Mouse (Mus musculus) forebrain, postnatal 0 days (tissue): Measurements from ENCODE around the gene Sbds. TPM values are rescaled to one million over a fixed set of nuclear protein-coding genes. Genes with fewer than 3 reads are reported as not detected.
A peak's percentile ranks its signal among the peaks of the same experiment; 100 is the strongest.

Experiments
- ATAC-seq: fragments of 200-750 bp; cut with Nextera tagmentation; 2 replicates; pipeline ENCODE4 v1.8.0; 2017; ENCODE audit warnings: mild to moderate bottlenecking, moderate library complexity
- DNase-seq: peaks from one replicate; pipeline ENCODE4 v3.0.0-alpha.2; 2015
- H3K27ac ChIP-seq: fragments of 300-500 bp; sonication (generic); 2 replicates; pipeline ENCODE4 v1.5.1; 2014; ENCODE audit warnings: low read depth, mild to moderate bottlenecking, antibody characterized with exemption, low read length, moderate library complexity, mixed read lengths
- H3K27me3 ChIP-seq: fragments of 300-500 bp; sonication (generic); 2 replicates; pipeline ENCODE4 v1.6.1; 2014; ENCODE audit warnings: mild to moderate bottlenecking, low read length, mixed read lengths; ENCODE audit not compliant: insufficient read depth
- H3K36me3 ChIP-seq: fragments of 300-500 bp; sonication (generic); 2 replicates; pipeline ENCODE4 v1.6.1; 2014; ENCODE audit warnings: mild to moderate bottlenecking, moderate library complexity; ENCODE audit not compliant: insufficient read depth
- H3K4me1 ChIP-seq: fragments of 300-500 bp; sonication (generic); 2 replicates; pipeline ENCODE4 v1.6.1; 2014; ENCODE audit warnings: antibody characterized with exemption; ENCODE audit not compliant: insufficient read depth
- H3K4me2 ChIP-seq: fragments of 300-500 bp; sonication (generic); 2 replicates; pipeline ENCODE4 v1.6.1; 2014; ENCODE audit warnings: low read depth, mild to moderate bottlenecking, moderate library complexity
- H3K4me3 ChIP-seq: fragments of 300-500 bp; sonication (generic); 2 replicates; pipeline ENCODE4 v1.5.1; 2014; ENCODE audit warnings: low read depth, low read length, mixed read lengths
- H3K9ac ChIP-seq: fragments of 300-500 bp; sonication (generic); 2 replicates; pipeline ENCODE4 v1.6.1; 2014; ENCODE audit warnings: mild to moderate bottlenecking
- H3K9me3 ChIP-seq: fragments of 300-500 bp; sonication (generic); 2 replicates; pipeline ENCODE4 v1.6.1; 2016; ENCODE audit warnings: low read length
- CTCF ChIP-seq: sonication (generic); IDR thresholded peaks from 2 replicates; pipeline ENCODE4 v1.5.1; 2016; ENCODE audit warnings: antibody characterized with exemption, control low read depth, low read depth
- WGBS: fragments of 180-500 bp; shearing (Covaris S2); extraction: QIAGEN DNeasy Blood & Tissue Kit; methylation state at CpG from one replicate; pipeline ENCODE4 v1.1.7; 2014; 5-methylcytosine and 5-hydroxymethylcytosine counted together
- polyA plus RNA-seq: library from polyadenylated mRNA; unstranded; fragments of >200 nt; fragmentation: Nextera tagmentation; extraction: Ambion mirVana; gene quantifications from 2 replicates; pipeline ENCODE4 v1.2.1, GENCODE M21; 2015
- total RNA-seq: library from RNA; depleted of rRNA; stranded (reverse); fragments of >200 nt; gene quantifications from 2 replicates; pipeline ENCODE4 v1.2.3, GENCODE M21; 2014

The Sbds gene
- total and polyA plus RNA-seq, 2 experiments from 2014 or later: 27.8 to 45.2 TPM

DNA sequence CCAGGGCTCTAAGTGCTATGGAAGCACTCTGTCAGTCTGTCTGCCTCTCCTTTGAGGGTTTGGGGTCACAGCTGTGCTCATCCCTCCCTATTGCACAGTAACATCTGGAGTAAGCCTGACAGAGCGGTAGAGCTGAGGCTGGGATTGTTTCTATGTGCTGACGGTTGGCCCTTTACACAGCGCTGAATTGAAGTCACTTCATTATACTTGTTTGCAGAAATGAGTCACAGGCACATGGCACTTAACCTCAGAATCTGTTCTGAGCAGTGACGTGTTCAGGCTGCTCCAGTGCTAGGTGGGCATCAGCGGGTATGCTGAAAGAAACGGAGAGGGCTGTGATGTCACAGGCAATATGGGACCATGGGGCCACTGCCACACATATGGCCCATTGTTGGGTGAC lies 17.7 kb upstream of the Sbds start:
- Histone ChIP-seq H3K27ac (no peak overlapping the region), H3K27me3 (no peaks in the 10 kb centered on the region), H3K36me3 (peaks cover 47% of the 10 kb centered on the region), H3K4me2 (no peak overlapping the region), H3K9ac (no peak overlapping the region), H3K9me3 (no peaks in the 10 kb centered on the region), H3K4me3 (no peak overlapping the region), H3K4me1 (no peaks in the 10 kb centered on the region)
- no peak for TF ChIP-seq CTCF
- no peak for ATAC-seq
- 91% methylated on average over 6 of the region's 6 CpGs for WGBS
- no peak for DNase-seq

DNA sequence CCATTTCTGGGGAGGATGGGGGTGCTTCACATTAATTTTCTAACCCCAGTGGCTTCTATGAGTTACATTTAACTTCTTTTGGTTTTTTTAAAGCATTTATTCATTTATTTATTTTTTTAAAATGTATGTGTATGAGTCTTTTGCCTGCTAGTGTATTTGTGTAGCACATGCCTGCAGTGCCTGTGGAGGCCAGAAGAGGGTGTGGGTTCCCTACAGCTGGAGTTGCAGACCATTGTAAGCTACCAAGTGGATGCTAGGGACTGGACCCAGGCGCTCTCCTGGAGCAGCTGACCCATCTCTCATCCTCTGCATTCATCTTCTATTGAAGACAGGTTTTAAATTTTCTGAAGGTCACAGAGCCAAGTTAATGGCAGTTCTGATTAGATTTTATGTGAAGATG lies 17.0 kb upstream of the Sbds start:
- ATAC-seq: no peak
- DNase-seq: no peak
- H3K36me3 ChIP-seq: peaks cover 51% of the 10 kb centered on the region

DNA sequence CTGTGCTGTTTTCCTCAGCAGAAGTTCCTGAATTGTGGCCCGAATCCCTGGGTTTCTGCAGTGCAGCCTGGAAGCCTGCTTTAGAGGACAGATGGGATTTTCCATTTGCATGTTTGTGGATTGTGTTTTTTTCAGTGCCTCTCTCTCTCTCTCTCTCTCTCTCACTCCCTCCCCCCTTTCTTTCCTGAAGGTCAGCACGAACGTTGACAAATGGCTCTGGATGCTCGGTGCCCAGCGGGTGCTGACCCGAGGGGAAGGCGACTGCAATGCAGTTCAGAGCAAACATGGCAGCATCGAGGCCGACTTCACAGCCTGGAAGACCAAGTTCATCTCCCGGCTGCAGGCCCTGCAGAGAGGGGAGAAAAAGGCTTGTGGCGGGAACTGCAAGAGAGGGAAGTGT lies 13.6 kb upstream of the Sbds start:
- no peaks in the 10 kb centered on the region for H3K27me3 ChIP-seq
- no peak overlapping the region for H3K9ac ChIP-seq
- no peak for TF ChIP-seq CTCF
- H3K4me2 ChIP-seq: no peak overlapping the region
- no peaks in the 10 kb centered on the region for H3K9me3 ChIP-seq
- H3K4me1 ChIP-seq: no peaks in the 10 kb centered on the region
- H3K27ac ChIP-seq: peak overlapping the region; percentile 35; the same call in 1 of the 2 replicates
- ATAC-seq (no peak), DNase-seq (peak; percentile 39)
- H3K4me3 ChIP-seq: no peak overlapping the region
- WGBS: 87% methylated on average over 11 of the region's 11 CpGs
- peaks cover 41% of the 10 kb centered on the region for H3K36me3 ChIP-seq

More for the DNA sequence above, 17.0 kb upstream of the Sbds start:
- Histone ChIP-seq H3K4me3 (no peak overlapping the region), H3K27ac (no peak overlapping the region), H3K27me3 (no peaks in the 10 kb centered on the region), H3K4me1 (no peaks in the 10 kb centered on the region), H3K4me2 (no peak overlapping the region), H3K9me3 (no peaks in the 10 kb centered on the region), H3K9ac (no peak overlapping the region)
- peak; percentile 46 for TF ChIP-seq CTCF
- 92% methylated on average over 1 of the region's 1 CpGs for whole genome bisulfite sequencing

DNA sequence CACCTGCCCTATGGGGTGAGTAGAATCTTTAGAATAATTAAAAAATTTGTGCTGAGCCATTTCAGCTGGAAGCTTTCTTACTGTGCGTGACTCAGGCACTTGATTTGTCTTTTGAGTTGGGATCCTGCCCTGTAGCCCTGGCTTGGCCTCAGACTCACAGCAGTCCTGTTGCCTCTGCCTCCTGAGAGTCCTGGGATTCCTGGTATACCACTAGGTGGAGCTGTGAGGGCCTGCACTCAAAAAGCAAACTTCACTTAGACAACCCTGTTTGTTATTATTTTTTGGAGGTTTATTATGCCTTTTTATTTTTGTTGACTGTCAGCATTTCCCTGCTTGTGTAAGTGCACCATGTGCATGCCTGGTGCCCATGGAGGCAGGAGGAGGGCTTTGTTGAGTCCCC lies 12.0 kb upstream of the Sbds start:
- TF ChIP-seq CTCF: peak; percentile 64
- no peak overlapping the region for H3K27ac ChIP-seq
- H3K27me3 ChIP-seq: no peaks in the 10 kb centered on the region
- peaks cover 40% of the 10 kb centered on the region for H3K36me3 ChIP-seq
- ATAC-seq: no peak
- no peak for DNase-seq
- WGBS: 90% methylated on average over 1 of the region's 1 CpGs
- H3K4me1 ChIP-seq: no peaks in the 10 kb centered on the region
- no peaks in the 10 kb centered on the region for H3K9me3 ChIP-seq
- no peak overlapping the region for H3K4me3 ChIP-seq
- H3K4me2 ChIP-seq: no peak overlapping the region
- H3K9ac ChIP-seq: no peak overlapping the region

DNA sequence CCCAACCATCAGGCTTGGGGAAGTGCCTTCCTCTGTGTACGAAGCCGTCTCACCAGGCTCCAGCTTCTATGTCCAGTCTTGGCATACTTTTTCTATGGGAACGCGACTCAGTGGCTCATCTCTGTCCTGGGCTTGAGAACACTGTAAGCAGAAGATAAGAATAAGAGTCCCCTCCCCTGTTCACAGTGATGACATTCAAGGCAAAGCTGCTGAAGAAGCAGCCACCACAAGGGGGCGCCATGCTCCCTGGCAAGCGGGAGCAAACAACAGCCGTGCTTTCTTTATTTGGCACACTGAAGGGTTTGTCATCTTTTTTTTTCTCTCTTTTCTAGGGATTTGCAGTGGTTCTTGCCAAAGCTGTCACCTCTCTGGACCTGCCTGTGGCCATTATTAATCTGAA lies 11.3 kb upstream of the Sbds start:
- DNase-seq: peak; percentile 56

DNA sequence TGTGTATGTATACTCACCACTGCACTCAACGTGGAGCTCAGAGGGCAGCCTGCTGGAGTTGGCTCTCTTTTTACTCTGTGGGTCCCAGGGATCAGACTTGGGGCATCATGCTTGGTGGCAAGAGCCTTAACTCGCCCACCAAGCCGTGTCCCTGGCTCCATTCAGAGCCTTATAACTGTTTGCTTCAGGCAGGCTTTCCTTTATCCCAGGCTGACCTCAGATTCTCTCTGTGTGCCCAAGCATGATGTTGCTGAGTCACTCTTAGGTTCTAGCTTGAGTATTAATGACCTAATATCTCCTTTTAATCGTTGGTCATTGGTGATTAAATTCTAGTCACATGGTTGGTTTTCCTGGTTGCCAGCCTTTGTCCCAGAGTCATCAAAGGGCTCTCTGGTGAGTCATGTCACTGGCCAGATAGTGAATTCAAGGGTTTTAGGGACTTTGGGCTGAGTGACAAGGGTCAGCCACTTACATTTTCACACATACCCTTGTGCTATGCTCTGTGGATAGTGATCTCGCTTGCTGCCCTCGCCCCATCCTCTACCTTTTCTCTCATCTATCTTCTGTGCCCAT lies 9.2 kb upstream of the Sbds start:
- Histone ChIP-seq H3K9ac (no peak overlapping the region), H3K4me3 (no peak overlapping the region), H3K36me3 (peaks cover 34% of the 10 kb centered on the region), H3K4me1 (no peaks in the 10 kb centered on the region), H3K9me3 (no peaks in the 10 kb centered on the region), H3K27me3 (no peaks in the 10 kb centered on the region), H3K4me2 (no peak overlapping the region), H3K27ac (no peak overlapping the region)
- WGBS: 96% methylated on average over 6 of the region's 6 CpGs
- no peak for ATAC-seq
- no peak for TF ChIP-seq CTCF
- DNase-seq: no peak

More for the DNA sequence above, 11.3 kb upstream of the Sbds start:
- Histone ChIP-seq H3K9me3 (no peaks in the 10 kb centered on the region), H3K4me2 (no peak overlapping the region), H3K4me1 (no peaks in the 10 kb centered on the region), H3K4me3 (no peak overlapping the region), H3K36me3 (peaks cover 40% of the 10 kb centered on the region), H3K9ac (no peak overlapping the region), H3K27me3 (no peaks in the 10 kb centered on the region), H3K27ac (no peak overlapping the region)
- TF ChIP-seq CTCF: peak; percentile 71
- WGBS: 82% methylated on average over 7 of the region's 7 CpGs
- no peak for ATAC-seq

DNA sequence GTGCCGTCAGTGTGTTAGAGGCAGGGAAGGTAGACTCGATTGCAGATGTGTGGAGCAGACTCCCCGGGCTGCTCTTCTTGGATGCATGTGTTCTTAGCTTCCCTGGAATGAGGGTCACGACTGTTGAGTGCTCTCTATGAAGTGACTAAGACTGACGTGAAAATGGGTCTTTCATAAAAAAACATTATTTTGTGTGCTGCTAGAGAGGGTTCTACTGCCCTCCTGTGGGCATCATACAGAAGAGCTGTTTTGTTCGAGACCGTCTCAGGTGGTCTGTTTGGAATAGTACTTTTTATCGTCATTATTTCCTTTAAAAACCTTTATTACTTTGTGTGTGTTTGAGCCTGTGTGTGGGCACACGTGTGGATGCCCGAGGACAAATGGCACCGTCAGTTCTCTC lies 8.1 kb upstream of the Sbds start:
- Histone ChIP-seq H3K4me2 (no peak overlapping the region), H3K9ac (no peak overlapping the region), H3K27ac (no peak overlapping the region), H3K9me3 (no peaks in the 10 kb centered on the region), H3K4me3 (no peak overlapping the region), H3K27me3 (no peaks in the 10 kb centered on the region), H3K36me3 (peaks cover 26% of the 10 kb centered on the region), H3K4me1 (no peaks in the 10 kb centered on the region)
- peak; percentile 61 for TF ChIP-seq CTCF
- ATAC-seq (no peak), DNase-seq (peak; percentile 46)
- WGBS: 67% methylated on average over 11 of the region's 11 CpGs
